Mouse (Mus musculus) CH12.LX (cell line): ENCODE results near the gene Snx21. TPM values are rescaled to one million over a fixed set of nuclear protein-coding genes. Genes with fewer than 3 reads are reported as not detected.

Source experiments
- DNase-seq: peaks from one replicate; pipeline ENCODE4 v3.0.0-alpha.2; 2013; ENCODE audit errors: extremely low read depth
- H3K27ac ChIP-seq: 2 replicates; pipeline ENCODE4 v1.5.1; 2012; ENCODE audit warnings: low read depth, mild to moderate bottlenecking, control low read depth, moderate library complexity; ENCODE audit not compliant: insufficient read depth
- H3K27me3 ChIP-seq: replicated peaks from 2 replicates; pipeline ENCODE3; 2012; ENCODE audit warnings: inconsistent platforms
- H3K36me3 ChIP-seq, 2 experiments: replicated peaks in 1 of 2; 2 replicates each; pipeline versions ENCODE3 to v1.6.1; 2012; ENCODE audit warnings: inconsistent platforms in 1 of 2, low read length in 1 of 2, mild to moderate bottlenecking in 1 of 2, mixed read lengths in 1 of 2, moderate library complexity in 1 of 2; ENCODE audit not compliant: control insufficient read depth in 1 of 2, insufficient read depth in 1 of 2
- H3K4me1 ChIP-seq, 2 experiments: 2 replicates each; pipeline ENCODE4 v1.6.1; 2012; ENCODE audit warnings: inconsistent platforms in 1 of 2, moderate library complexity in 1 of 2; ENCODE audit not compliant: insufficient read depth in 2 of 2, control insufficient read depth in 1 of 2
- H3K4me2 ChIP-seq: 2 replicates; pipeline ENCODE4 v1.6.1; 2012; ENCODE audit warnings: low read depth, mild to moderate bottlenecking, control low read depth; ENCODE audit not compliant: poor library complexity, insufficient read depth, severe bottlenecking
- H3K4me3 ChIP-seq, 3 experiments: fragments of 150-350 bp in 1 of 3; sonication (generic) in 1 of 3; replicated peaks in 1 of 3; 2 replicates each; pipeline versions ENCODE3 to v1.5.1; 2011 to 2012; ENCODE audit warnings: low read depth in 2 of 3, low read length in 2 of 3, mild to moderate bottlenecking in 2 of 3, moderate library complexity in 2 of 3, control low read depth in 1 of 3, improper control_type of control experiment in 1 of 3, inconsistent platforms in 1 of 3, mixed read lengths in 1 of 3; ENCODE audit not compliant: poor library complexity in 1 of 3
- H3K79me2 ChIP-seq: replicated peaks from 2 replicates; pipeline ENCODE4 v1.6.1; 2012; ENCODE audit warnings: mild to moderate bottlenecking, moderate library complexity; ENCODE audit not compliant: control insufficient read depth, poor library complexity, insufficient read depth, severe bottlenecking; ENCODE audit errors: extremely low read depth
- H3K9ac ChIP-seq: 2 replicates; pipeline ENCODE4 v1.6.1; 2012; ENCODE audit warnings: low read depth, mild to moderate bottlenecking, control low read depth, moderate library complexity; ENCODE audit not compliant: insufficient read depth
- H3K9me3 ChIP-seq: replicated peaks from 2 replicates; pipeline ENCODE3; 2012; ENCODE audit warnings: low read length, inconsistent platforms, mixed read lengths
- BHLHE40 ChIP-seq: IDR thresholded peaks from 2 replicates; pipeline ENCODE4 v1.6.1; 2011; ENCODE audit warnings: mild to moderate bottlenecking, low read depth, low read length, improper control_type of control experiment
- CHD2 ChIP-seq: IDR thresholded peaks from 2 replicates; pipeline ENCODE4 v1.6.1; 2011; ENCODE audit warnings: low read length, improper control_type of control experiment
- CTCF ChIP-seq, 2 experiments: IDR thresholded peaks in 1 of 2; conservative IDR thresholded peaks in 1 of 2; 2 replicates each; pipeline ENCODE4 v1.5.1; 2011 to 2012; ENCODE audit warnings: low read depth in 2 of 2, low read length in 2 of 2, improper control_type of control experiment in 1 of 2, inconsistent platforms in 1 of 2, mild to moderate bottlenecking in 1 of 2, moderate library complexity in 1 of 2
- ELF1 ChIP-seq: IDR thresholded peaks from 2 replicates; pipeline ENCODE4 v1.6.1; 2014; ENCODE audit warnings: low read depth, mild to moderate bottlenecking, inconsistent platforms, low read length, improper control_type of control experiment
- ETS1 ChIP-seq: conservative IDR thresholded peaks from 2 replicates; pipeline ENCODE4 v1.6.1; 2012; ENCODE audit warnings: low read depth, mild to moderate bottlenecking, inconsistent platforms, low read length, improper control_type of control experiment, moderate library complexity
- IRF4 ChIP-seq: IDR thresholded peaks from 2 replicates; pipeline ENCODE4 v1.6.1; 2014; ENCODE audit warnings: low read depth, mild to moderate bottlenecking, inconsistent platforms, low read length, improper control_type of control experiment
- JUN ChIP-seq: IDR thresholded peaks from 2 replicates; pipeline ENCODE4 v1.6.1; 2011; ENCODE audit warnings: low read depth, mild to moderate bottlenecking, low read length, improper control_type of control experiment, moderate library complexity; ENCODE audit not compliant: insufficient read depth
- KAT2A ChIP-seq: IDR thresholded peaks from 2 replicates; pipeline ENCODE4 v1.6.1; 2012; ENCODE audit warnings: low read length, improper control_type of control experiment, inconsistent platforms; ENCODE audit not compliant: insufficient replicate concordance
- MAX ChIP-seq: IDR thresholded peaks from 2 replicates; pipeline ENCODE4 v1.6.1; 2011; ENCODE audit warnings: low read length, improper control_type of control experiment
- MAZ ChIP-seq: IDR thresholded peaks from 2 replicates; pipeline ENCODE4 v1.6.1; 2012; ENCODE audit warnings: low read depth, mild to moderate bottlenecking, inconsistent platforms, low read length, improper control_type of control experiment, moderate library complexity
- MEF2A ChIP-seq: IDR thresholded peaks from 2 replicates; pipeline ENCODE4 v1.6.1; 2014; ENCODE audit warnings: low read depth, mild to moderate bottlenecking, inconsistent platforms, low read length, improper control_type of control experiment, borderline replicate concordance
- NRF1 ChIP-seq: IDR thresholded peaks from 2 replicates; pipeline ENCODE4 v1.6.1; 2014; ENCODE audit warnings: low read depth, mild to moderate bottlenecking, inconsistent platforms, low read length, improper control_type of control experiment, moderate library complexity
- PAX5 ChIP-seq: IDR thresholded peaks from 2 replicates; pipeline ENCODE4 v1.6.1; 2012; ENCODE audit warnings: low read length, inconsistent platforms, mixed read lengths
- POLR2A ChIP-seq: IDR thresholded peaks from 2 replicates; pipeline ENCODE4 v1.6.1; 2011; ENCODE audit warnings: low read depth, mild to moderate bottlenecking, improper control_type of control experiment, low read length
- POLR2AphosphoS2 ChIP-seq: IDR thresholded peaks from 2 replicates; pipeline ENCODE4 v1.6.1; 2011; ENCODE audit warnings: low read depth, low read length, improper control_type of control experiment
- RAD21 ChIP-seq: IDR thresholded peaks from 2 replicates; pipeline ENCODE4 v1.6.1; 2011; ENCODE audit warnings: low read depth, mild to moderate bottlenecking, low read length, improper control_type of control experiment, moderate library complexity
- SMC3 ChIP-seq: IDR thresholded peaks from 2 replicates; pipeline ENCODE4 v1.6.1; 2011; ENCODE audit warnings: low read depth, low read length, improper control_type of control experiment
- TCF12 ChIP-seq: IDR thresholded peaks from 2 replicates; pipeline ENCODE4 v1.6.1; 2014; ENCODE audit warnings: low read depth, mild to moderate bottlenecking, inconsistent platforms, low read length, improper control_type of control experiment
- UBTF ChIP-seq: IDR thresholded peaks from 2 replicates; pipeline ENCODE4 v1.6.1; 2012; ENCODE audit warnings: low read depth, mild to moderate bottlenecking, inconsistent platforms, low read length, improper control_type of control experiment, moderate library complexity
- USF1 ChIP-seq: IDR thresholded peaks from 2 replicates; pipeline ENCODE4 v1.6.1; 2014; ENCODE audit warnings: low read depth, mild to moderate bottlenecking, inconsistent platforms, low read length, improper control_type of control experiment
- USF2 ChIP-seq: conservative IDR thresholded peaks from 2 replicates; pipeline ENCODE4 v1.6.1; 2011; ENCODE audit warnings: low read depth, low read length, improper control_type of control experiment
- ZC3H11A ChIP-seq: IDR thresholded peaks from 2 replicates; pipeline ENCODE4 v1.6.1; 2012; ENCODE audit warnings: low read depth, mild to moderate bottlenecking, inconsistent platforms, low read length, improper control_type of control experiment
- ZKSCAN1 ChIP-seq: IDR thresholded peaks from 2 replicates; pipeline ENCODE4 v1.6.1; 2012; ENCODE audit warnings: low read depth, inconsistent platforms, low read length, improper control_type of control experiment, borderline replicate concordance
- ZMIZ1 ChIP-seq: IDR thresholded peaks from 2 replicates; pipeline ENCODE4 v1.6.1; 2012; ENCODE audit warnings: low read depth, mild to moderate bottlenecking, inconsistent platforms, low read length, improper control_type of control experiment
- dilution Hi-C: fragments of 300-500 bp; cut with MboI; formaldehyde crosslinking; loops from 2 replicates; pipeline ENCODE4 v1.14.3; 2020; ENCODE audit warnings: low sequenced_read_pairs; ENCODE audit not compliant: extremely low pct_unique_long_range_greater_than_20kb, extremely low pct_ligation_motif_present
- in situ Hi-C: fragments of 300-500 bp; cut with MboI; formaldehyde crosslinking; loops from 3 replicates; pipeline ENCODE4 v1.14.3; 2019; ENCODE audit warnings: low sequenced_read_pairs, low pct_ligation_motif_present, low pct_unique_long_range_greater_than_20kb, mixed read lengths
- polyA plus RNA-seq: library from polyadenylated mRNA; unstranded; fragments of >175 nt; gene quantifications from 2 replicates; pipeline ENCODE4 v1.2.1, GENCODE M21; 2012; ENCODE audit warnings: low read depth; ENCODE audit not compliant: insufficient read length
- total RNA-seq, 2 experiments: library from RNA; depleted of rRNA; stranded (reverse); fragments of 300-350 nt in 1 of 2; fragments of >200 nt in 1 of 2; gene quantifications; 2 replicates each; pipeline ENCODE4 v1.2.3; 2012 to 2014

Snx21 gene
- total and polyA plus RNA-seq, 3 experiments, result 0.71 to 3.3 (median 1.5) TPM

DNA sequence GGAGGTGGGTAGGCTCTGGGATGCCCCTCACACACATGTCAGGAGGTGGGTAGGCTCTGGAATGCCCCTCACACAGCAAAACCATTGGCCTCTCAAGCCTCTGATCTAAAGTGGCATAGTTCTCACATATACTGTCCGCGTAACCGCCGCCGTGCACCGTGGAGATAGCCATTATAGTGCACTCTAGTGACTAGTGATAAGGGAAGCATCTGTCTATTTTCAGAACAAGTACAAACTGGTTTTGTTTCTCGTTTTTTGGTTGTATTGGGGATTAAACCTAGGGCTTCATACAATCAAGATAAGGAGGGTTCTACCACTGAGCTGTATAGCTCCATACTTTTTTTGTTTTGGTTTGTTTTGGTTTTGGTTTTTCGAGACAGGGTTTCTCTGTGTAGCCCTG lies 30.2 kb downstream of the Snx21 start:
- Histone ChIP-seq H3K9ac (no peak overlapping the region), H3K4me2 (no peak overlapping the region), H3K4me1 (no peaks in the 10 kb centered on the region), H3K27me3 (no peaks in the 10 kb centered on the region), H3K4me3 (no peak overlapping the region), H3K36me3 (peaks cover 4 to 46% of the 10 kb centered on the region in 2 experiments), H3K9me3 (no peaks in the 10 kb centered on the region), H3K79me2 (no peaks in the 10 kb centered on the region), H3K27ac (no peak overlapping the region)
- TF ChIP-seq ELF1 (no peak), ETS1 (no peak), JUN (no peak), CHD2 (no peak), IRF4 (no peak), RAD21 (no peak), USF1 (no peak), NRF1 (no peak), ZKSCAN1 (no peak), USF2 (no peak), PAX5 (no peak), SMC3 (no peak), ZC3H11A (no peak), POLR2AphosphoS2 (no peak), KAT2A (no peak), UBTF (no peak), ZMIZ1 (no peak), CTCF (conservative IDR thresholded peaks at IDR 0.05 in 1 of 2, IDR thresholded peaks at IDR 0.05 in 1 of 2; ENCODE audit: low read depth in 2 of 2, low read length in 2 of 2) (no peak), POLR2A (no peak)
- in situ Hi-C loops (no loop called here), dilution Hi-C loops (no loop called here)
- DNase-seq, result no peak

DNA sequence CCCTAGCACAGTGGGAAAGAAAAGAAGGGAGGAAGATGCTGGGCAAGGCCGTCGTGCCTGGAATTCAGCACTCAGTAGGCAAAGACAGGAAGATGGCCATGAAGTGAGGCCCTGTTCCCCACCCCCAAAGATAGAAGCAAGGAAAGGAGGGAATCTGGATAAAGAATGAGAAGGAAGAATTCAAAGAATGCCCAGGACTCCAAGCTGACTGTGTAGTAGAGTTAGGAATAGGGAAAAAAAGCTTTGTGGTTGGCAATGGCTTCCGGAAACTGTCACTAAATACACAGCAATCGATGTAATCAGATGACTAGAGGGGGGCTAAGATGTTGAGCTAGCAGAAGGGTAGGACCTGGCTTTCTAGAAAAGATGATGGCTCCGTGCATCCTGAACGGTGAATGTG lies 31.6 kb downstream of the Snx21 start:
- Histone ChIP-seq H3K4me1 (peaks cover 0 to 2% of the 10 kb centered on the region in 2 experiments; a peak in 1 of 4 replicates), H3K27ac (no peak overlapping the region), H3K79me2 (no peaks in the 10 kb centered on the region), H3K9ac (no peak overlapping the region), H3K4me2 (no peak overlapping the region), H3K4me3 (no peak overlapping the region), H3K27me3 (no peaks in the 10 kb centered on the region), H3K36me3 (peaks cover 11 to 52% of the 10 kb centered on the region in 2 experiments), H3K9me3 (no peaks in the 10 kb centered on the region)
- TF ChIP-seq TCF12 (no peak), ELF1 (no peak), IRF4 (no peak), BHLHE40 (no peak), ZC3H11A (no peak), RAD21 (no peak), JUN (no peak), ZMIZ1 (no peak), POLR2A (no peak), MEF2A (no peak), CHD2 (no peak), MAZ (no peak), MAX (no peak)
- in situ Hi-C loops (no loop called here), dilution Hi-C loops (no loop called here)
- no peak for DNase-seq
